Mouse (Mus musculus) stomach, postnatal 0 days (tissue): Measurements from ENCODE around the gene Helb. TPM values are rescaled to one million over a fixed set of nuclear protein-coding genes. Genes with fewer than 3 reads are reported as not detected.
A peak's percentile ranks its signal among the peaks of the same experiment; 100 is the strongest.
"Not testable (repeated sequence)": the region's sequence is repeated elsewhere in the genome, so short reads cannot be mapped to it uniquely, and the experiment has no call there.

Experiments
- ATAC-seq: fragments of 200-750 bp; cut with Nextera tagmentation; 2 replicates; pipeline ENCODE4 v1.8.0; 2017; ENCODE audit not compliant: low FRiP score, low TSS enrichment
- DNase-seq: peaks from one replicate; pipeline ENCODE4 v3.0.0-alpha.2; 2016; ENCODE audit warnings: low spot score
- H3K27ac ChIP-seq: fragments of 300-500 bp; sonication (generic); replicated peaks from 2 replicates; pipeline ENCODE4 v1.5.1; 2014; ENCODE audit warnings: mild to moderate bottlenecking, control low read depth
- H3K27me3 ChIP-seq: fragments of 300-500 bp; sonication (generic); 2 replicates; pipeline ENCODE4 v1.6.1; 2014; ENCODE audit warnings: low read length; ENCODE audit not compliant: control insufficient read depth, insufficient read depth
- H3K36me3 ChIP-seq: fragments of 300-500 bp; sonication (generic); 2 replicates; pipeline ENCODE4 v1.6.1; 2014; ENCODE audit warnings: low read length, mixed read lengths; ENCODE audit not compliant: control insufficient read depth, insufficient read depth
- H3K4me1 ChIP-seq: fragments of 300-500 bp; sonication (generic); replicated peaks from 2 replicates; pipeline ENCODE4 v1.6.1; 2014; ENCODE audit warnings: antibody characterized with exemption; ENCODE audit not compliant: control insufficient read depth, insufficient read depth
- H3K4me2 ChIP-seq: fragments of 300-500 bp; sonication (generic); replicated peaks from 2 replicates; pipeline ENCODE4 v1.6.1; 2014; ENCODE audit warnings: low read depth, mild to moderate bottlenecking, control low read depth, moderate library complexity
- H3K4me3 ChIP-seq: fragments of 300-500 bp; sonication (generic); 2 replicates; pipeline ENCODE4 v1.5.1; 2014; ENCODE audit warnings: low read depth, low read length, control low read depth
- H3K9ac ChIP-seq: fragments of 300-500 bp; sonication (generic); 2 replicates; pipeline ENCODE4 v1.6.1; 2014; ENCODE audit warnings: mild to moderate bottlenecking, low read length, control low read depth, mixed read lengths
- H3K9me3 ChIP-seq: fragments of 300-500 bp; sonication (generic); 2 replicates; pipeline ENCODE4 v1.6.1; 2016; ENCODE audit warnings: low read length; ENCODE audit not compliant: control insufficient read depth
- CTCF ChIP-seq: IDR thresholded peaks from 2 replicates; pipeline ENCODE4 v1.5.1; 2016; ENCODE audit warnings: antibody characterized with exemption, low read depth, mild to moderate bottlenecking, moderate library complexity
- EP300 ChIP-seq: optimal IDR thresholded peaks from 2 replicates; pipeline ENCODE3; 2016; ENCODE audit warnings: antibody characterized with exemption
- WGBS: fragments of 180-500 bp; shearing (Covaris S2); extraction: QIAGEN DNeasy Blood & Tissue Kit; methylation state at CpG from one replicate; pipeline ENCODE4 v1.1.7; 2014; 5-methylcytosine and 5-hydroxymethylcytosine counted together
- polyA plus RNA-seq: library from polyadenylated mRNA; unstranded; fragments of >200 nt; fragmentation: Nextera tagmentation; extraction: Ambion mirVana; gene quantifications from 2 replicates; pipeline ENCODE4 v1.2.1, GENCODE M21; 2015

Gene Helb
- polyA plus RNA-seq, 1 experiment from 2014 or later = 3.1 TPM

- ATAC-seq (no peak), DNase-seq (no peak)
- Histone ChIP-seq H3K27ac (no peak overlapping the region), H3K4me2 (no peak overlapping the region), H3K4me3 (no peak overlapping the region), H3K36me3 (no peaks in the 10 kb centered on the region), H3K4me1 (no peaks in the 10 kb centered on the region), H3K9ac (no peak overlapping the region), H3K9me3 (no peaks in the 10 kb centered on the region), H3K27me3 (no peaks in the 10 kb centered on the region; the same call in 1 of the 2 replicates)
- TF ChIP-seq CTCF (no peak), EP300 (no peak)
- 88% methylated on average over 3 of the region's 3 CpGs for WGBS
Measured at GRCm38 (mm10) chr10:120123721-120124120, 10.9 kb upstream of the Helb start.

- TF ChIP-seq EP300 (no peak), CTCF (no peak)
- Histone ChIP-seq H3K4me3 (no peak overlapping the region), H3K9me3 (no peaks in the 10 kb centered on the region), H3K27me3 (no peaks in the 10 kb centered on the region), H3K4me1 (no peaks in the 10 kb centered on the region), H3K4me2 (no peak overlapping the region), H3K36me3 (no peaks in the 10 kb centered on the region), H3K9ac (no peak overlapping the region), H3K27ac (no peak overlapping the region)
- no peak for ATAC-seq
- DNase-seq = no peak
- 100% methylated on average over 1 of the region's 1 CpGs for WGBS
Measured at GRCm38 (mm10) chr10:120115249-120115648, 2.5 kb upstream of the Helb start.

- DNase-seq (no peak), ATAC-seq (no peak)
- Histone ChIP-seq H3K4me1 (no peaks in the 10 kb centered on the region), H3K36me3 (no peaks in the 10 kb centered on the region), H3K4me3 (no peak overlapping the region), H3K9ac (no peak overlapping the region), H3K27ac (no peak overlapping the region), H3K27me3 (no peaks in the 10 kb centered on the region), H3K4me2 (no peak overlapping the region), H3K9me3 (no peaks in the 10 kb centered on the region)
- WGBS = 65% methylated on average over 7 of the region's 7 CpGs
- no peak for TF ChIP-seq EP300
- no peak for TF ChIP-seq CTCF
Measured at GRCm38 (mm10) chr10:120114493-120114892, 1.7 kb upstream of the Helb start.

- H3K4me2 ChIP-seq = no peak overlapping the region
- H3K4me1 ChIP-seq = no peaks in the 10 kb centered on the region
- TF ChIP-seq EP300 (no peak), CTCF (no peak)
- H3K27me3 ChIP-seq = no peaks in the 10 kb centered on the region
- H3K9ac ChIP-seq = no peak overlapping the region
- no peak overlapping the region for H3K4me3 ChIP-seq
- ATAC-seq (no peak), DNase-seq (no peak)
- WGBS = 85% methylated on average over 6 of the region's 6 CpGs
- no peak overlapping the region for H3K27ac ChIP-seq
- H3K9me3 ChIP-seq = no peaks in the 10 kb centered on the region
- H3K36me3 ChIP-seq = no peaks in the 10 kb centered on the region
Measured at GRCm38 (mm10) chr10:120113980-120114379, 1.2 kb upstream of the Helb start.

- peak overlapping the region; percentile 74 for H3K4me2 ChIP-seq
- ATAC-seq, H3K4me1 ChIP-seq, H3K27ac ChIP-seq, H3K27me3 ChIP-seq, H3K9ac ChIP-seq, H3K9me3 ChIP-seq, DNase-seq, H3K36me3 ChIP-seq: not testable (repeated sequence)
- H3K4me3 ChIP-seq = peak overlapping the region; percentile 60
- WGBS = 60% methylated on average over 9 of the region's 9 CpGs
Measured at GRCm38 (mm10) chr10:120113482-120113881, 695 bp upstream of the Helb start.

- Histone ChIP-seq H3K4me1 (no peaks in the 10 kb centered on the region), H3K27me3 (no peaks in the 10 kb centered on the region), H3K27ac (no peak overlapping the region), H3K36me3 (no peaks in the 10 kb centered on the region; the same call in 1 of the 2 replicates), H3K4me2 (peak overlapping the region; percentile 74), H3K9me3 (no peaks in the 10 kb centered on the region), H3K4me3 (peak overlapping the region; percentile 60), H3K9ac (no peak overlapping the region)
- no peak for TF ChIP-seq EP300
- TF ChIP-seq CTCF = peak; percentile 38
- 76% methylated on average over 3 of the region's 3 CpGs for WGBS
- no peak for ATAC-seq
- no peak for DNase-seq
Measured at GRCm38 (mm10) chr10:120111691-120112319, 982 bp downstream of the Helb start.
